Mouse (Mus musculus): ENCODE measurements around the gene Tldc1. TPM values are rescaled to one million over a fixed set of nuclear protein-coding genes. Genes with fewer than 3 reads are reported as not detected.

Gene Tldc1
- total and polyA plus RNA-seq, 2 experiments from 2014 or later = 9.4 to 21.0 TPM

GRCm38 (mm10) chr8:119737093-119737900 is 40.9 kb downstream of the Tldc1 start:
- ATAC-seq (no peak), DNase-seq (no peak)
- Histone ChIP-seq H3K9me3 (ENCODE audit: low read length) (no peaks in the 10 kb centered on the region), H3K4me1 (ENCODE audit: insufficient read depth) (no peaks in the 10 kb centered on the region), H3K4me3 (ENCODE audit: low read depth, low read length) (no peak overlapping the region), H3K4me2 (ENCODE audit: low read depth) (no peak overlapping the region), H3K9ac (no peak overlapping the region), H3K36me3 (ENCODE audit: insufficient read depth) (no peaks in the 10 kb centered on the region), H3K27ac (ENCODE audit: low read depth, low read length) (no peak overlapping the region), H3K27me3 (ENCODE audit: insufficient read depth, low read length) (no peaks in the 10 kb centered on the region)
- TF ChIP-seq CTCF (IDR thresholded peaks at IDR 0.05; ENCODE audit: low read depth) = no peak
- 84% methylated on average over 11 of the region's 11 CpGs for WGBS

GRCm38 (mm10) chr8:119736348-119736917 is 41.8 kb downstream of the Tldc1 start:
- H3K9me3 ChIP-seq (ENCODE audit: low read length) = no peaks in the 10 kb centered on the region
- no peaks in the 10 kb centered on the region for H3K36me3 ChIP-seq (ENCODE audit: insufficient read depth)
- no peak for TF ChIP-seq CTCF (IDR thresholded peaks at IDR 0.05; ENCODE audit: low read depth)
- no peak overlapping the region for H3K4me3 ChIP-seq (ENCODE audit: low read depth, low read length)
- H3K27me3 ChIP-seq (ENCODE audit: insufficient read depth, low read length) = no peaks in the 10 kb centered on the region
- H3K4me2 ChIP-seq (ENCODE audit: low read depth) = no peak overlapping the region
- ATAC-seq (no peak), DNase-seq (no peak)
- no peak overlapping the region for H3K9ac ChIP-seq
- no peaks in the 10 kb centered on the region for H3K4me1 ChIP-seq (ENCODE audit: insufficient read depth)
- 87% methylated on average over 10 of the region's 10 CpGs for WGBS
- no peak overlapping the region for H3K27ac ChIP-seq (ENCODE audit: low read depth, low read length)

DNA sequence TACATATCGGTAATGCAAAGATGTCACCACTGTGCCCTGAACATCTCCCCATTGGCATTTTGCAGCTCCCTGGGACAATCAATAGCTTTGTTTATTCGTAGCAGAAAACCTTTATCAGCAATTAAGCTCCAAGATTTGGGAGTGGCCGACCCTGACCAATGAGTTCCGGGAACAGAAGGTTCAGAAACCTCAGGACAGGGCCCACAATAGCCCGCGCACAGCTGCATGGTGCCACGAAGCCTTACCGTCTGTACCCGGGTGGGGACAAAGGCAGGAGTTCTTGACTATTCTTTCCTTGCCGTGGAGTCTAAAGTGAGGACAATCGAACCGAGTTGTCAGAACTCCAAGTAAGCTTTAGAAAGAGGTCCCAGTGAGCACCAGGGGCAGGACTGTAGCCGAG is 46.1 kb downstream of the Tldc1 start:
- no peak overlapping the region for H3K9ac ChIP-seq
- WGBS = 64% methylated on average over 13 of the region's 13 CpGs
- no peak overlapping the region for H3K27ac ChIP-seq (ENCODE audit: low read depth, low read length)
- H3K27me3 ChIP-seq (ENCODE audit: insufficient read depth, low read length) = no peaks in the 10 kb centered on the region
- ATAC-seq (no peak), DNase-seq (no peak)
- no peak overlapping the region for H3K4me2 ChIP-seq (ENCODE audit: low read depth)
- H3K36me3 ChIP-seq (ENCODE audit: insufficient read depth) = no peaks in the 10 kb centered on the region
- no peaks in the 10 kb centered on the region for H3K9me3 ChIP-seq (ENCODE audit: low read length)
- TF ChIP-seq CTCF (IDR thresholded peaks at IDR 0.05; ENCODE audit: low read depth) = no peak
- no peak overlapping the region for H3K4me3 ChIP-seq (ENCODE audit: low read depth, low read length)
- H3K4me1 ChIP-seq (ENCODE audit: insufficient read depth) = no peaks in the 10 kb centered on the region

- Histone ChIP-seq H3K27me3 (ENCODE audit: insufficient read depth, low read length) (no peaks in the 10 kb centered on the region), H3K4me3 (ENCODE audit: low read depth, low read length) (no peak overlapping the region), H3K9me3 (ENCODE audit: low read length) (no peaks in the 10 kb centered on the region), H3K36me3 (ENCODE audit: insufficient read depth) (no peaks in the 10 kb centered on the region), H3K4me2 (ENCODE audit: low read depth) (no peak overlapping the region), H3K27ac (ENCODE audit: low read depth, low read length) (no peak overlapping the region), H3K4me1 (ENCODE audit: insufficient read depth) (no peaks in the 10 kb centered on the region), H3K9ac (no peak overlapping the region)
- ATAC-seq (no peak), DNase-seq (no peak)
- no peak for TF ChIP-seq CTCF (IDR thresholded peaks at IDR 0.05; ENCODE audit: low read depth)
- 86% methylated on average over 8 of the region's 8 CpGs for WGBS
Observed at GRCm38 (mm10) chr8:119728351-119728895, 49.8 kb downstream of the Tldc1 start.

- WGBS = 89% methylated on average over 8 of the region's 8 CpGs
- ATAC-seq = no peak
- no peak for DNase-seq
- Histone ChIP-seq H3K36me3 (ENCODE audit: insufficient read depth) (no peaks in the 10 kb centered on the region), H3K27me3 (ENCODE audit: insufficient read depth, low read length) (no peaks in the 10 kb centered on the region), H3K9me3 (ENCODE audit: low read length) (no peaks in the 10 kb centered on the region), H3K9ac (no peak overlapping the region), H3K4me3 (ENCODE audit: low read depth, low read length) (no peak overlapping the region), H3K4me2 (ENCODE audit: low read depth) (no peak overlapping the region), H3K4me1 (ENCODE audit: insufficient read depth) (no peaks in the 10 kb centered on the region), H3K27ac (ENCODE audit: low read depth, low read length) (no peak overlapping the region)
- no peak for TF ChIP-seq CTCF (IDR thresholded peaks at IDR 0.05; ENCODE audit: low read depth)
Observed at GRCm38 (mm10) chr8:119727093-119727492, 51.1 kb downstream of the Tldc1 start.

- H3K9ac ChIP-seq = no peak overlapping the region
- no peak for ATAC-seq
- H3K4me2 ChIP-seq (ENCODE audit: low read depth) = no peak overlapping the region
- H3K36me3 ChIP-seq (ENCODE audit: insufficient read depth) = no peaks in the 10 kb centered on the region
- H3K4me3 ChIP-seq (ENCODE audit: low read depth, low read length) = no peak overlapping the region
- no peaks in the 10 kb centered on the region for H3K9me3 ChIP-seq (ENCODE audit: low read length)
- no peak for TF ChIP-seq CTCF (IDR thresholded peaks at IDR 0.05; ENCODE audit: low read depth)
- no peaks in the 10 kb centered on the region for H3K4me1 ChIP-seq (ENCODE audit: insufficient read depth)
- WGBS = 87% methylated on average over 6 of the region's 6 CpGs
- H3K27ac ChIP-seq (ENCODE audit: low read depth, low read length) = no peak overlapping the region
- no peaks in the 10 kb centered on the region for H3K27me3 ChIP-seq (ENCODE audit: insufficient read depth, low read length)
- no peak for DNase-seq
Observed at GRCm38 (mm10) chr8:119724596-119724995, 53.6 kb downstream of the Tldc1 start.

- Histone ChIP-seq H3K9ac (no peak overlapping the region), H3K4me1 (ENCODE audit: insufficient read depth) (no peaks in the 10 kb centered on the region), H3K4me3 (ENCODE audit: low read depth, low read length) (no peak overlapping the region), H3K36me3 (ENCODE audit: insufficient read depth) (no peaks in the 10 kb centered on the region), H3K27ac (ENCODE audit: low read depth, low read length) (no peak overlapping the region), H3K27me3 (ENCODE audit: insufficient read depth, low read length) (no peaks in the 10 kb centered on the region), H3K4me2 (ENCODE audit: low read depth) (no peak overlapping the region), H3K9me3 (ENCODE audit: low read length) (no peaks in the 10 kb centered on the region)
- whole genome bisulfite sequencing = 69% methylated on average over 4 of the region's 4 CpGs
- DNase-seq = no peak
- TF ChIP-seq CTCF (IDR thresholded peaks at IDR 0.05; ENCODE audit: low read depth) = no peak
- no peak for ATAC-seq
Observed at GRCm38 (mm10) chr8:119723676-119724075, 54.5 kb downstream of the Tldc1 start.

All from forebrain, postnatal 0 days (tissue).